Mouse (Mus musculus) kidney, postnatal 14 days (tissue): ENCODE measurements around the gene Mstn.

Experiments
- DNase-seq: peaks from one replicate; pipeline ENCODE4 v3.0.0; 2022; ENCODE audit warnings: mixed read lengths

The Mstn gene

DNA sequence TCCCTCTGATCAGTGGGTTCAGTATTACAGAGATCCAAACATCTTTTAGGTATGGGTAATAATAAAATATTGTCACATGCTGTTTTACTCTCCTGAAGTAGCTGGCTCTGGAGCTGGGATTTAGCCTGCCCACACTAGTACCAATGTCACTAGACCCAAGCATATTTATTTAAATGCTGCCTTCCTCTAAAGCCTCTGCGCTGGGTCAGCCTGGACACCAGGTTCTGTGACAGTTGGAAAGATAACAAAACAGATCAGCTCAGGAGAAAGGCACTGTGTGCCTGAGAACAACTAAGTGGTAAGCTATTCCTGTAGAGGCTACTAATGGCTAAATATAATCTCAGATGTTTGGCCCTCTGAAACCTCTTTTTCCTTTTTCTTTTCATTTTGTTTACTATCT lies 49.1 kb downstream of the Mstn start:
- DNase-seq = no peak
